Mouse (Mus musculus) C2C12 (cell line): ENCODE data around the gene Pmepa1.

Experiments used
- CEBPB ChIP-seq: IDR thresholded peaks from one replicate; pipeline ENCODE4 v1.6.1; 2011; ENCODE audit warnings: low read depth, mild to moderate bottlenecking, control low read depth, moderate library complexity
- CTCF ChIP-seq: IDR thresholded peaks from one replicate; pipeline ENCODE4 v1.5.1; 2011; ENCODE audit not compliant: control insufficient read depth, insufficient read depth, insufficient read length
- MAX ChIP-seq: IDR thresholded peaks from one replicate; pipeline ENCODE4 v1.6.1; 2011; ENCODE audit warnings: mild to moderate bottlenecking, control low read depth
- MYOD1 ChIP-seq: IDR thresholded peaks from one replicate; pipeline ENCODE4 v1.6.1; 2011; ENCODE audit warnings: low read depth; ENCODE audit not compliant: control insufficient read depth, insufficient read length
- MYOG ChIP-seq: IDR thresholded peaks from one replicate; pipeline ENCODE4 v1.6.1; 2011; ENCODE audit not compliant: control insufficient read depth, insufficient read length; ENCODE audit errors: extremely low read depth
- USF1 ChIP-seq: IDR thresholded peaks from one replicate; pipeline ENCODE4 v1.6.1; 2011; ENCODE audit warnings: low read depth, mild to moderate bottlenecking, control low read depth, moderate library complexity

DNA sequence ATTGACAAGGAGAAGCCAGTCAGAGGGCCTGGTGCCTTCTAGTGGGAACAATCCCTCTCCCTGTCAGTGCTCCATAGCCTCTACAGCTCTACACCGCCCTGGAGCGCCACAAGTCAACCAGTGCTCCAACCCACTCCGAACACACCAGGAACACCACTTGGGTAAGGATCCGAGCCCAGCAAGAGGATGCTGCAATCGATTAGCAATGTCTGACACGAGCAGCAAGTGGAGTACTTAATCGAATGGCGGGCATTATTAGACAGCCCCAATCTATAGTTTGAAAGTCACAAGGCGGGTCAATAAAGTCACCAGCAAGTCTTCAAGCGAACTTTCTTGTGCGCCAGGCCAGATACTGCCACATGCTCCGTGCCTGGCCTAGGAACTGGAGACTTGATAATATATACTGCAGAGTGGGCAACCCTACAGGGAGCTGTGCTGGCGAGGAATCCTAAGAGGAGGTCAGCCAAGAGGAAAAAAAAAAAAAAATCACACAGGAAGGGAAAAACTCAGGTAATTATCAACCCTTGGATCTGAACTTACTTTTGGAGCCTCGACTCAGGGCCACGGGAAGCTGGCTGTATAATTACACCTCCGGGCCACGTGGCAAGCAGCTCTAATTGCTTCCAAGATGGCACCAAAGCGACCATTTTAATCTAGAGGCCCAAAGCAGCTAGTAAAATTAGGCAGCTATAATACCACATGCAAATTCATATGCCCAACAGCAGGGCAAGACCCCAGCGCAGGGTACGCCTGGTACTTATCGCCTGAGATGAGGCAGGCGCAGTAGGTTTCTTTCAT is 10.7 kb downstream of the Pmepa1 start:
- TF ChIP-seq CTCF = no peak
- TF ChIP-seq USF1 = peak; percentile 16
- no peak for TF ChIP-seq CEBPB
- TF ChIP-seq MYOG = no peak
- TF ChIP-seq MAX = peak; percentile 76
- TF ChIP-seq MYOD1 = no peak
